In genomic region chr7:16175542-16175931, GRCm38 (mm10) we compare ENCODE assay signal across 8 mouse cellular contexts. TPM values are rescaled to one million over a fixed set of nuclear protein-coding genes. Genes with fewer than 3 reads are reported as not detected.
DNase-seq lines count a peak whose midpoint lies in the region; ATAC-seq and TF ChIP-seq lines count a peak whose summit lies in the region.

No protein-coding gene starts in this region.

- no peaks in the 10 kb centered on the region for H3K79me2 ChIP-seq in myocyte (ENCODE audit: control insufficient read depth, insufficient read depth)

- 0 out of 2 replicates have a peak, but pooled peaks cover 3% of the 10 kb centered on the region for H3K27me3 ChIP-seq in heart, postnatal 0 days (ENCODE audit: control insufficient read depth, insufficient read depth, low read length)
- H3K27me3 ChIP-seq in hindbrain, embryonic 16.5 days (replicated peaks; ENCODE audit: control insufficient read depth, insufficient read depth, low read length), result no peaks in the 10 kb centered on the region
- H3K27me3 ChIP-seq in myocyte (ENCODE audit: control insufficient read depth, insufficient read depth, insufficient read length), result peaks cover 14% of the 10 kb centered on the region

- peak overlapping the region; percentile 57 for H3K4me3 ChIP-seq in heart, postnatal 0 days (ENCODE audit: low read depth, low read length)
- peak overlapping the region; percentile 63 for H3K4me3 ChIP-seq in bone marrow, adult 2 months (replicated peaks; ENCODE audit: control insufficient read depth, low read depth, low read length)
- H3K4me3 ChIP-seq in hindbrain, embryonic 16.5 days (ENCODE audit: low read length), result peak overlapping the region; percentile 74
- peak overlapping the region; percentile 18 for H3K4me3 ChIP-seq in myocyte

- no peak for TF ChIP-seq EP300 in heart, postnatal 0 days (IDR thresholded peaks at IDR 0.05; ENCODE audit: low read depth)

- H3K4me1 ChIP-seq in heart, postnatal 0 days (ENCODE audit: control insufficient read depth, insufficient read depth), result peaks cover 3% of the 10 kb centered on the region; the same call in 1 of the 2 replicates
- no peaks in the 10 kb centered on the region for H3K4me1 ChIP-seq in bone marrow, adult 2 months (ENCODE audit: control insufficient read depth, insufficient read depth, low read length)
- peaks cover 35% of the 10 kb centered on the region for H3K4me1 ChIP-seq in hindbrain, embryonic 16.5 days (ENCODE audit: control insufficient read depth, insufficient read depth, low read depth, low read length)

- peak overlapping the region; percentile 54 for H3K9ac ChIP-seq in heart, postnatal 0 days (replicated peaks; ENCODE audit: low read depth, low read length)
- peak overlapping the region; percentile 86 for H3K9ac ChIP-seq in hindbrain, embryonic 16.5 days (ENCODE audit: low read depth, low read length)

- no peaks in the 10 kb centered on the region for H3K36me3 ChIP-seq in heart, postnatal 0 days (replicated peaks; ENCODE audit: control insufficient read depth, insufficient read depth, low read length)
- H3K36me3 ChIP-seq in hindbrain, embryonic 16.5 days (ENCODE audit: control insufficient read depth, insufficient read depth, low read length), result peaks cover 18% of the 10 kb centered on the region
- no peaks in the 10 kb centered on the region for H3K36me3 ChIP-seq in myocyte (ENCODE audit: control insufficient read depth, insufficient read depth)

- peak overlapping the region; percentile 2 for H3ac ChIP-seq in myocyte (ENCODE audit: control insufficient read depth, insufficient read length)

- H3K4me2 ChIP-seq in heart, postnatal 0 days (ENCODE audit: low read depth, low read length), result peak overlapping the region; percentile 73
- H3K4me2 ChIP-seq in hindbrain, embryonic 16.5 days (ENCODE audit: low read length), result peak overlapping the region; percentile 61
- peak overlapping the region; percentile 76 for H3K4me2 ChIP-seq in myocyte (ENCODE audit: low read depth)

- 0 out of 2 replicates have a peak, but pooled peaks cover 4% of the 10 kb centered on the region for H3K9me3 ChIP-seq in heart, postnatal 0 days (replicated peaks; ENCODE audit: control insufficient read depth, low read length)
- H3K9me3 ChIP-seq in hindbrain, embryonic 16.5 days (ENCODE audit: control insufficient read depth, low read length), result no peaks in the 10 kb centered on the region; the same call in 1 of the 2 replicates

- WGBS in heart, postnatal 0 days, result 5% methylated on average over 10 of the region's 10 CpGs
- 7% methylated on average over 10 of the region's 10 CpGs for WGBS in bone marrow, adult 2 months
- 3% methylated on average over 10 of the region's 10 CpGs for WGBS in hindbrain, embryonic 16.5 days

- TF ChIP-seq CTCF in heart, postnatal 0 days (IDR thresholded peaks at IDR 0.05; ENCODE audit: low read depth), result no peak
- no peak for TF ChIP-seq CTCF in bone marrow, adult 2 months (IDR thresholded peaks at IDR 0.05; ENCODE audit: control insufficient read depth, insufficient read depth, low read length)

- ATAC-seq in heart, postnatal 0 days (ENCODE audit: insufficient read depth, low read depth), result peak; percentile 12
- peak; percentile 40 for ATAC-seq in hindbrain, embryonic 16.5 days

- no peak for DNase-seq in heart, postnatal 0 days (ENCODE audit: low spot score)
- no peak for DNase-seq in heart, postnatal 4 days
- no peak for DNase-seq in gastrocnemius, adult 8-10 months (ENCODE audit: low spot score in 2 of 2)
- no peak for DNase-seq in cerebellum, adult 11 months
- DNase-seq in cerebellum, postnatal 4 days (ENCODE audit: low spot score in 2 of 2), result no peak

- no peak overlapping the region for H3K27ac ChIP-seq in heart, postnatal 0 days (ENCODE audit: low read depth)
- H3K27ac ChIP-seq in bone marrow, adult 2 months (ENCODE audit: control insufficient read depth, insufficient read depth, low read depth, low read length, poor library complexity), result no peak overlapping the region
- peak overlapping the region; percentile 79 for H3K27ac ChIP-seq in hindbrain, embryonic 16.5 days (ENCODE audit: low read depth, low read length)

- no peak for TF ChIP-seq POLR2A in bone marrow, adult 2 months (IDR thresholded peaks at IDR 0.05; ENCODE audit: borderline replicate concordance, control insufficient read depth, low read depth, low read length)
- TF ChIP-seq POLR2A in myocyte (IDR thresholded peaks at IDR 0.05; ENCODE audit: insufficient read length, low read depth), result no peak

TF ChIP-seq in myocyte, 11 proteins besides CTCF, POLR2A, EP300 and RAD21:
- TF ChIP-seq MYOG (IDR thresholded peaks at IDR 0.05; ENCODE audit: control insufficient read depth in 1 of 3, insufficient read depth in 1 of 3, insufficient read length in 2 of 3, low read depth in 2 of 3) (no peak), SRF (IDR thresholded peaks at IDR 0.05; ENCODE audit: control insufficient read depth, insufficient read length, low read depth) (no peak), TCF12 (IDR thresholded peaks at IDR 0.05; ENCODE audit: insufficient read depth, poor library complexity, severe bottlenecking) (no peak), POLR2AphosphoS2 (IDR thresholded peaks at IDR 0.05; ENCODE audit: insufficient read length, low read depth) (no peak), REST (IDR thresholded peaks at IDR 0.05; ENCODE audit: insufficient read depth, insufficient read length) (no peak), E2F4 (IDR thresholded peaks at IDR 0.05; ENCODE audit: insufficient read depth) (no peak), USF1 (IDR thresholded peaks at IDR 0.05; ENCODE audit: low read depth) (no peak), CEBPB (IDR thresholded peaks at IDR 0.05; ENCODE audit: insufficient read depth, poor library complexity, severe bottlenecking) (no peak), MAX (IDR thresholded peaks at IDR 0.05; ENCODE audit: low read depth) (no peak), TCF3 (IDR thresholded peaks at IDR 0.05; ENCODE audit: insufficient read length, low read depth) (no peak), MYOD1 (IDR thresholded peaks at IDR 0.05; ENCODE audit: control insufficient read depth in 1 of 3, insufficient read length in 2 of 3, low read depth in 2 of 3) (no peak)

RNA-seq across cellular contexts. Expression of gene Meis3, which starts 0.6 kb away (rescaled TPM):
- total RNA-seq in heart, postnatal 0 days (2014; rRNA removed; ENCODE audit: low replicate concordance), result 8.1 and 9.3 TPM in 2 replicates
- 7.7 and 9.1 TPM in 2 replicates for polyA plus RNA-seq in heart, postnatal 0 days (2015; fragmentation: Nextera tagmentation; extraction: Ambion mirVana)
- 1 to 10 TPM; 8.6 to 9.4 TPM for total RNA-seq in heart, postnatal 4 days (2021)
- 5.4 and 7.8 TPM in 2 replicates for polyA plus RNA-seq in bone marrow, adult 2 months (2011; ENCODE audit: insufficient read depth, insufficient read length, low replicate concordance, missing spikeins)
- 96.6 and 122 TPM in 2 replicates for polyA plus RNA-seq in hindbrain, embryonic 16.5 days (2015; fragmentation: Nextera tagmentation; extraction: Ambion mirVana)
- 2.2 TPM for polyA plus RNA-seq in myocyte (2012; fragmentation: generic; extraction: Trizol)
- total RNA-seq in gastrocnemius, adult 8-10 months (2022), result 1 to 10 TPM in 2 of 4 experiments, under 1 TPM in 2; 0.58 to 1.5 (median 0.86) TPM

RNA-seq across cellular contexts. Expression of gene Slc8a2, which starts 45.9 kb away (rescaled TPM):
- 0.57 and 1.2 TPM in 2 replicates for total RNA-seq in heart, postnatal 0 days (2014; rRNA removed; ENCODE audit: low replicate concordance)
- 0.03 and 0.05 TPM in 2 replicates for polyA plus RNA-seq in heart, postnatal 0 days (2015; fragmentation: Nextera tagmentation; extraction: Ambion mirVana)
- total RNA-seq in heart, postnatal 4 days (2021), result 1 to 10 TPM; 2.0 TPM
- polyA plus RNA-seq in bone marrow, adult 2 months (2011; ENCODE audit: insufficient read depth, insufficient read length, low replicate concordance, missing spikeins), result not detected in 2 replicates
- 1.1 and 1.2 TPM in 2 replicates for polyA plus RNA-seq in hindbrain, embryonic 16.5 days (2015; fragmentation: Nextera tagmentation; extraction: Ambion mirVana)
- 0.02 TPM for polyA plus RNA-seq in myocyte (2012; fragmentation: generic; extraction: Trizol)
- under 1 TPM; 0.07 to 0.19 (median 0.13) TPM for total RNA-seq in gastrocnemius, adult 8-10 months (2022)

RNA-seq across cellular contexts. Expression of gene Dhx34, which starts 46.3 kb away (rescaled TPM):
- 16.7 and 19.8 TPM in 2 replicates for total RNA-seq in heart, postnatal 0 days (2014; rRNA removed; ENCODE audit: low replicate concordance)
- polyA plus RNA-seq in heart, postnatal 0 days (2015; fragmentation: Nextera tagmentation; extraction: Ambion mirVana), result 6.1 and 7.2 TPM in 2 replicates
- total RNA-seq in heart, postnatal 4 days (2021), result 10 to 100 TPM in 1 of 2 experiments, 1 to 10 TPM in 1; 9.5 to 11.0 TPM
- polyA plus RNA-seq in bone marrow, adult 2 months (2011; ENCODE audit: insufficient read depth, insufficient read length, low replicate concordance, missing spikeins), result 9.4 and 11.9 TPM in 2 replicates
- polyA plus RNA-seq in hindbrain, embryonic 16.5 days (2015; fragmentation: Nextera tagmentation; extraction: Ambion mirVana), result 9.6 and 13.3 TPM in 2 replicates
- polyA plus RNA-seq in myocyte (2012; fragmentation: generic; extraction: Trizol), result 9.0 TPM
- 1 to 10 TPM; 2.5 to 5.2 (median 4.0) TPM for total RNA-seq in gastrocnemius, adult 8-10 months (2022)

RNA-seq across cellular contexts. Expression of gene Kptn, which starts 55.8 kb away (rescaled TPM):
- 40.1 and 45.1 TPM in 2 replicates for total RNA-seq in heart, postnatal 0 days (2014; rRNA removed; ENCODE audit: low replicate concordance)
- polyA plus RNA-seq in heart, postnatal 0 days (2015; fragmentation: Nextera tagmentation; extraction: Ambion mirVana), result 26.2 and 27.1 TPM in 2 replicates
- total RNA-seq in heart, postnatal 4 days (2021), result 10 to 100 TPM; 23.8 to 25.9 TPM
- 7.5 and 10.5 TPM in 2 replicates for polyA plus RNA-seq in bone marrow, adult 2 months (2011; ENCODE audit: insufficient read depth, insufficient read length, low replicate concordance, missing spikeins)
- polyA plus RNA-seq in hindbrain, embryonic 16.5 days (2015; fragmentation: Nextera tagmentation; extraction: Ambion mirVana), result 48.3 and 49.8 TPM in 2 replicates
- polyA plus RNA-seq in myocyte (2012; fragmentation: generic; extraction: Trizol), result 16.4 TPM
- 10 to 100 TPM; 10.7 to 13.4 (median 11.9) TPM for total RNA-seq in gastrocnemius, adult 8-10 months (2022)

Comparison
In these comparisons a context has a peak if more than half of its experiments do, and no peak if none do; other contexts are left out.
1. H3K4me3 ChIP-seq: peak in every context shown above with its lines; median percentile 74 in hindbrain, embryonic 16.5 days; 63 in bone marrow, adult 2 months; 57 in heart, postnatal 0 days; 18 in myocyte.